Mouse (Mus musculus): ENCODE results near the gene Tfrc. TPM values are rescaled to one million over a fixed set of nuclear protein-coding genes. Genes with fewer than 3 reads are reported as not detected.

Gene Tfrc
- total RNA-seq, 2 experiments from 2014 or later, result 70.3 to 72.3 TPM

DNA sequence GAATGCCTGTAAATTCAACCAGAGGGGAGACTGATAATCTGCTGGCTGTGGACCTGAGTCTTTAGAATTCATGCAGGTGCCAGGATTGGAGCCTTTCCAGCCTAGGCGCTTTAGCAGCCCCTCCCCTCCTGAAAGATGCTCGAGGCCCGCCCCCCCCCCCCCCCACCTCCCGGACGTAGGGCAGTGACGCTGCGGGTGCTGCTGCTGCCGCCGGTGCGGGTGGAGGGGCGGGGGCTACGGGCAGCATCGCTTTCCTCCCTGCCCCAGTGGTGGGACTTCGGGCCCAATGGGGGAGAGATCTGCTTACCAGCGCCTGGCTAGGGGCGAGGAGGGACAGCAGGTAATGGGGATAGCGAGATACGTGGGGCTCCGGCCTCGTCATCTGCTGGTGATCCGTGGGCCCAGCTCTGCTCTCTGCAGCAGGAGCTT, 50.0 kb downstream of the Tfrc start:
- H3K4me3 ChIP-seq, result peak overlapping the region; percentile 65

DNA sequence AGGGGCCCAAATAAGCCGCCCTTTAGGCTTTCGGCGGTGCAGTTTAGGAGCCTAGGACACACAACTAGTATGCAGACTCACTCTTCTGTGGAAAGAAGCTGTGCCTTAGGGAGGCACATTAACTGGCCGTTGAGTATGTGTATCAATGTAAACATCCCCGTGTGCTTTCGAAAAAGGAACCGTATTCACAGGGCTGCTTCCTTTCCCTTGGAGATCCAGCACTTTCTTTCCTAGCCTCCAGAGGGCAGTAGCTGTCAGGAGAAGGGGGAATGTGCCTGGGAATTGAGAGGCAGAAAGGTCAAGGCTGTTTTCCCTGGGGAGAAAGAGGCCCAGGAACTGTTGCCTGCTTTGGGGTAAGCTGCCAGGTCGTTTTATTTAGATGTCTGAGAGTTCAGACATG, 50.7 kb downstream of the Tfrc start:
- Histone ChIP-seq H3K27ac (peak overlapping the region; percentile 88), H3K4me3 (peak overlapping the region; percentile 65)
- DNase-seq (ENCODE audit: low spot score in 2 of 2), result peak; percentile 71 to 76
- peak; percentile 97 for TF ChIP-seq CTCF (conservative IDR thresholded peaks at IDR 0.05)

More for the DNA sequence above, 50.0 kb downstream of the Tfrc start:
- DNase-seq (ENCODE audit: low spot score in 2 of 2), result no peak
- TF ChIP-seq CTCF (conservative IDR thresholded peaks at IDR 0.05), result no peak
- H3K27ac ChIP-seq, result peak overlapping the region; percentile 88

DNA sequence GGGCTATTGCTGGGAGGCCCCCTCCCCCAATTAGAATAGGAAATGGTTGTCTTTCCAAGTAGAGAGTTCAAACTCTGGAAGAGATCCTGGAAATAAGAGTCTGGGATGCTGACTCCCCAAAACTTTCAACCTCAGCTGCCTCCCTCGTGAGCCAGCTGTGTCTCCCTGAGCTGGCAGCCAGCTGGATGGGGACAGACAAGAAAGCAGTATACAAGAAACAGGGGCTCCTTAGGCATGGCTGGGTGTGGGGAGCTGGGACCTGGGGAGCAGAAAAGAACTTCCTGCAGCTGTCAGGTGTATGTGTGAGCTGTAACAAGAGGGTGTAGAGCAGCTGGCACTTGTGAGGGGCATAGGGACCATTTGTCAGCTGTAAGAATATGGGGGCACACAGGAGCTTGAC, 51.4 kb downstream of the Tfrc start:
- Histone ChIP-seq H3K4me3 (no peak overlapping the region; the same call in 1 of the 2 replicates), H3K27ac (peak overlapping the region; percentile 88)
- no peak for DNase-seq (ENCODE audit: low spot score in 2 of 2)
- TF ChIP-seq CTCF (conservative IDR thresholded peaks at IDR 0.05), result no peak

DNA sequence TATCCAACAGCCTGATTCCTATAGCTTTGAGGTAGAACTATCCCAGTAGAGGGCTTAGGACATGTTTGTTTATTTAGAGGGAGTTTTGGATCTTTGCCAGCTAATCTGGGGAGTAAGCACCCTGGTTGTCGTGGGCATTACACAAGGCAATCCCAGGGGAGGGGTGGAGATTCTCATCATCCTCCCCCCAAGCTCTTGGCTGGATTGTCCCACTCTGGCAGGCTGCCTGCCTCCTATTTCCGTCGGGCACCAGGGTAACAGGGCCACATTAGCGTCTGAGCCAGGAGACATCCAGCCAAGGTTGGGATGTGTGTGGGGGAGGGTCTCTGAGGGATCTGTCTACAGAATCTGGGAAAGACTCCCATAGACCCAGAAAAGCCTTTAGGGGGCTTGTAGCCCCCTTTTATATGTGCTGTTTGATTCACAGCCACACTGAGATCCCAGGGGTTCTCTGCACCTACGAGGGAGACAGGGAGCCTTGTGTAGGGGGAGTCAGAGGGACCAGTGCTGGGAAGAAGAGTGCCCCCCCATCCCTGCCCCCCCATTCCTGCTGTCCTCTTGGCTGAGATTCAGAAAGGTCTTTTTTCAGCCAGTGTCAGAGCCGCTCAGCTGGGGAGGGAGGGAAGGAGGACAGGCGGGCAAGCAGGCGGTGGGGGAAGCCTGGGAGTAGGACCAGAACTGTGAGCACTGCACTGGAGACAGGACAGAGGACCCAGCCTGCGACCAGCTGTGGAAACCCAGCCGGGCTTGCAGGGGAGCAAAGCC, 52.0 kb downstream of the Tfrc start:
- peak overlapping the region; percentile 48 for H3K4me3 ChIP-seq
- H3K27ac ChIP-seq, result peak overlapping the region; percentile 88
- no peak for TF ChIP-seq CTCF (conservative IDR thresholded peaks at IDR 0.05)
- peak; percentile 72 to 79 for DNase-seq (ENCODE audit: low spot score in 2 of 2)

DNA sequence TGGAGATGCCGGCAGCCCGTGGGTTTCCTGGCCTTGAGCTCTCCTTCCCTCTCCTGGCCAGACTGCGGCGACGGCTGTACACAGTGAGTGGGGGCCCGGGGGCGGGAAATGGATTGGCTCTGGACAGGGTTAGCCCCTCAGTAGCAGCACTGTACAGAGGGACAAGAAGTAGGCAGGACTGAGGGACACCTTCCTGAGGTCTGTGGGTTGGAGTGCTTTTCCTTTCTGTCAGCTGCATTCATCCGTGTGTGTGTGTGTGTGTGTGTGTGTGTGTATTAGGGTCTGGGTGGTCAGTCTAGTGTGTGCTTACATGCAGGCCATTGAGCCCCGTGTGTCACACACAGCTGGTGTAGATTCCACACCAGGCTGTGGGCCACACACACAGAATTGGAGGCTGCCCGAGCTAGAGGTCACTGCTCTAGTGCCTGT, 52.8 kb downstream of the Tfrc start:
- TF ChIP-seq CTCF (conservative IDR thresholded peaks at IDR 0.05), result no peak
- Histone ChIP-seq H3K4me3 (peak overlapping the region; percentile 48), H3K27ac (peak overlapping the region; percentile 88)
- DNase-seq (ENCODE audit: low spot score in 2 of 2), result no peak

DNA sequence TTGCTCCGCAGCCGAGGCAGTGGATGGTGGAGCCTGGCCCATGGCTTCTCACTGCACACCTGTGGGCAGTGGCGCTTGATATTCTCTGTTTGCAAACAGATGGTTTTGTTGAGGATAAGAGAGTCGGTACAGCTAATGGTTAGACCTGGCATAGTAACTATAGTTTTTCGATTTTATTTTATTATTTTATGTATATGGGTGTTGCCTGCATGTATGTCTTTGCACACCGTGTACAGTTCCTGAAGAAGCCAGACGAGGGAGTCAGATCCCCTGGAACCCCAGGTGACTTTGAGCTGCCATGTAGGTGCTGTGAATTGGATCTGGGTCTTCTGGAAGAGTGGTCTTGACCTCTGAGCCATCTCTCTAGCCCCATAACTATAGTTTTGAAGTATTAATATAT, 53.7 kb downstream of the Tfrc start:
- no peak for DNase-seq (ENCODE audit: low spot score in 2 of 2)
- H3K27ac ChIP-seq, result peak overlapping the region; percentile 88
- peak overlapping the region; percentile 39 for H3K4me3 ChIP-seq
- peak; percentile 43 for TF ChIP-seq CTCF (conservative IDR thresholded peaks at IDR 0.05)

DNA sequence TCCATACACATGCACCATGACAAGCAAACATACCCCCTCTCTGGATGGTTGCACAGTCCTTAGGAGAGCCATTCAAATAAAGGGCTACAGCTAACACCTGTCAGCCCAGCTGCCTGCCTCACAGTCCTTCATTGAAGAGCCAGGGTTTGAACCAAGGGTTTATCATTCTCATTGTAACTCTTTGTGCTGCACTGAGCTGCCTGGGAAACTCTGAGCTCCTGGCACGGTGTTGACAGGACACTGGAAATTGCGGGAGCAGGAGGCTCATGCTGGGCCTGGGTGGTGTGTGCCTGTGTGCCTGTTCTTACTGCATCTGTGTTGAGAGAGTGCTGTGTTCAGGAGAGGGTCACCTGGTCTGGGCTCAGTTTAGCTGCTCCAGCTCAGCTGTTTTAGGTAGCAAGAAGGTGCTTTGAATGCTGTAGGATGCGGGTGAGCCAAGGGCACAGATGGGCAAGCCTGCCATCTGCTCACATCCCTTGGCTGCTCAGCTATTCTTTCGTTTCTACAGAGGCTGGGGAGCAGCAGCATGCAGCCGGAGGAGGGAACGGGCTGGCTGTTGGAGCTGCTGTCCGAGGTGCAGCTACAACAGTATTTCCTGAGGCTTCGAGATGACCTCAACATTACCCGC, 54.6 kb downstream of the Tfrc start:
- no peak for TF ChIP-seq CTCF (conservative IDR thresholded peaks at IDR 0.05)
- Histone ChIP-seq H3K27ac (peak overlapping the region; percentile 88), H3K4me3 (peak overlapping the region; percentile 3)
- no peak for DNase-seq (ENCODE audit: low spot score in 2 of 2)

DNA sequence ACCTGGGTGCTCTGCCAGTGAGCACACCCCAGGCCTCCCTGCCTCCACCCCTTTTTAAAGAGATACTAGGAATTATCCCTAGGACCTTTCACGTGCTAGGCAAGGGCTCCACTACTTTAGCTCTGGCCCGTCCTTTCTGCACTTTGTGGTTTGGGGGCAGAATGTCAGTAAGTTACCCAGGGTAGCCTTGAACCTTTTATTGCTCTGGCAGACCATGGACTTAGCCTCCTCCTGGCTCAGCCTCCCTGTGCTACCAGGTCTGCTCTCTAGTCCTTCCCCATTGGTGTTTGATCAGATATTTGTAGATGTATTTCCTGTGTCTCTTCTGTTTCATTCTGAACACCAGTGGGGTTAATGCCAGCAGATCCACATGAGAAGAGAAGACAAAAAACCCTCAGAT, 55.5 kb downstream of the Tfrc start:
- H3K4me3 ChIP-seq, result no peak overlapping the region
- H3K27ac ChIP-seq, result no peak overlapping the region
- no peak for TF ChIP-seq CTCF (conservative IDR thresholded peaks at IDR 0.05)
- DNase-seq (ENCODE audit: low spot score in 2 of 2), result no peak

DNA sequence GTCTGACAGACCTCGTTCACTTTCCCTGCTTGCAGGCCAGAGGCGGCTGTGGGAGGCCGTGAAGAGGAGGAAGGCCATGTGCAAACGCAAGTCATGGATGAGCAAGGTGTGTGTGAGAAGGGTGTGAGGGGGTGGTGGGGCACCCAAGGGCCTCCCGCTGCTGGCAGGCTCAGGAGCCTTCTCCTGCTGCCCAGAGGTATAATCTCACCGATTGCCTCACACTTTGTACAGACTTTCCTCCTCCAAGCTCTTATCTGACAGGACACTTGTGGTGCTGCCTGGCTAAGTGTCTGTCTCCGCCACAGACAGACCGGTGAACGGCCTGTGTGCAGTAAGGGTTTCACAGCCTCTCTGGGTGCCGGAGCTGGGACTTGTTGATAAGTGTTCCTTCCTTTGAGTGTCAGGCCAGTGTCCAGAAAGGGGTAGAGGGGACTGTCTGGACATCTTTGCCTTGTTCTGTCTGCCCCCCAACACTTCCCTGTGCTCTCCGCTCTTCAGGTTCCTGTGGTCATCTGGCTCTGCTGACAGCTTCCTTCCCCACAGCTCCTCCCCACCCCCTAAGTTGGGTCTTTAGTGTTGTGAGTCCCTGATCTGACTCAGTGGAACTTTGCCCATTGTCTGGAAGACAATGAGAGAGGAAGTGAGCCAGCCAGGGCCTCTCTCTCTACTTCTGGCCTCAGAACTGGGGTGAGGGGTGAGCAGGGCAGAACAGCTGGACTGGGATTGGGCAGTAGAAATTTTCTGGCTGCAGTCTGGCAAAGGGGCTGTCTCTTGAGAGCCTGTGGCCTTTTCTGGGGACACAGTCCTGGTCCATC, 57.3 kb downstream of the Tfrc start:
- no peak for DNase-seq (ENCODE audit: low spot score in 2 of 2)
- H3K4me3 ChIP-seq, result no peak overlapping the region
- H3K27ac ChIP-seq, result peak overlapping the region; percentile 34; the same call in 1 of the 2 replicates
- TF ChIP-seq CTCF (conservative IDR thresholded peaks at IDR 0.05), result no peak

DNA sequence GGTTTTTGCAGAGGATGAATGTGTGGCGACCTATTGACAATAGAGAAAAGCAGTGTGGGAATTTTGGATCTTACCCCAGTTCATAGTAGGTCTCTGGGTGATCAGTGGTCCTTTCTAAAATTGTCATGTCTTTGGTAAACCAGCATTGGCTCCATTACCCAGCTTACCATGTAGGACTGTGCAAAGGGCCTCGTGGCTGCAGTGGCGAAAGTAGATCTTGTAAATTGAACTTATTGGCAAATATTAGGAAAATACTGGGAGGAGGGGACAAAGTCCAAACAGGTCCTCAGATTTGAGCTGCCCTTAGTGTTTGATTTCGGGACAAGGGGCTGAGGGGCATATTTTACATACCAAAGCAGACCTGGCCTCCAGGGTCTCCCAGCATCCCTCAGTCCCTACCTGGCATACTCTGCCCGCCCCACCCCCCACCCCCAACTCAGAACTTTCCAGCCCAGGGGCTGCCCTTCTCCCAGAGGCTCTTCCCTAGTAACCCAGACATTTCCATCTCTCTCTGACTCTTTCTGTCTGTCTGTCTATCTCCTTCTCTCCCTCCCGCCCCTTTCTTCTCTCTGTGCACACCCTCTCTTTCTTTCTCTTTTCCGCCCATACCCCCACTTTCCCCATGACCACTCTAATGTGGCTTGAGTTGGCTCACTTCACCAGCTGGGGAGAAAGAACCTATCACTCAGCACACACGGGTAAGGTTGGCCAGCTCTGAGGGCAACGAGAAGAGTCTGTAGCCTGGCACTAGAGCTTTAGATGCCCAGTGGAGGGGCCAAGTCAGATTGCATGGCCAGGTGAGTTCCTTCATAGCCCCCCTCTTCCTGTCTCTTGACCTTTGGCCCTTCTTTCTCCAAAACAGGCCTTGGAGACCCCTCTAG, 58.2 kb downstream of the Tfrc start:
- TF ChIP-seq CTCF (conservative IDR thresholded peaks at IDR 0.05), result no peak
- no peak for DNase-seq (ENCODE audit: low spot score in 2 of 2)
- no peak overlapping the region for H3K4me3 ChIP-seq
- peak overlapping the region; percentile 34 for H3K27ac ChIP-seq

DNA sequence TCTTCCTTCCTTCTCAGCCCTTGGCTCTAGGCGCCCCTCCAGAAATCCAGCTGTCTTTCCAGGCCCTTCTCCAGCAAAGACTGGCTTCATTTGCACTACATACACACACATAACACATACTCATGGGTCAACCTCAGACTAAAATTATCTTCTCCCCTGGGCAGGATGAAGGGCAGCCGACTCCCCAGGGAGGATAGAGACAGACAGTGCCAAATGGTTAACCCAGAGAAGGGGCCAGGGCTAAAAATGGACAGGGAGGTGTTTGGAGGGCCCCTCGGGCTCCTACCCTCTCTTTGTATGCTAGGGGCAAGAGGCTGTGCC, 58.8 kb downstream of the Tfrc start:
- peak overlapping the region; percentile 4; the same call in 1 of the 2 replicates for H3K27ac ChIP-seq
- H3K4me3 ChIP-seq, result no peak overlapping the region
- no peak for TF ChIP-seq CTCF (conservative IDR thresholded peaks at IDR 0.05)
- no peak for DNase-seq (ENCODE audit: low spot score in 2 of 2)

DNA sequence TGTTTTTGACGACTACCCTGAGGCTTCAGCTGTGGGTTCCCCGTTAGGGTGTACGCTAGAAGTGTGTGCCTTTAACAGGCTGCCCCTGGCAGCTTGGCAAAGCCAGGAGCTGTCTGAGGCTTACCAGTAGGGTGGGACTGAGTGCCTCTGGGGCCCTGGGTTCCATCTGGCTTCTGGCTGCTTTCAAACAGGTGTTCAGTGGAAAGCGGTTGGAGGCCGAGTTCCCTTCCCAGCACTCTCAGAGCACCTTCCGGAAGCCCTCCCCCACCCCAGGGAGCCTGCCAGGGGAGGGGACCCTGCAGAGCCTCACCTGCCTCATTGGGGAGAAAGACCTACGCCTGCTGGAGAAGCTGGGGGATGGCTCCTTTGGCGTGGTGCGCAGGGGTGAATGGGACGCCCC, 59.3 kb downstream of the Tfrc start:
- H3K27ac ChIP-seq, result 0 out of 2 replicates have a peak overlapping the region, but pooled peaks have one; percentile 4
- no peak for TF ChIP-seq CTCF (conservative IDR thresholded peaks at IDR 0.05)
- no peak for DNase-seq (ENCODE audit: low spot score in 2 of 2)

More for the DNA sequence above, 59.3 kb downstream of the Tfrc start:
- H3K4me3 ChIP-seq, result no peak overlapping the region
